Mouse (Mus musculus): ENCODE results near the gene Elovl1. TPM values are rescaled to one million over a fixed set of nuclear protein-coding genes. Genes with fewer than 3 reads are reported as not detected.

Elovl1 gene
- total and polyA plus RNA-seq, 3 experiments, result 45.9 to 110 (median 61.1) TPM

DNA sequence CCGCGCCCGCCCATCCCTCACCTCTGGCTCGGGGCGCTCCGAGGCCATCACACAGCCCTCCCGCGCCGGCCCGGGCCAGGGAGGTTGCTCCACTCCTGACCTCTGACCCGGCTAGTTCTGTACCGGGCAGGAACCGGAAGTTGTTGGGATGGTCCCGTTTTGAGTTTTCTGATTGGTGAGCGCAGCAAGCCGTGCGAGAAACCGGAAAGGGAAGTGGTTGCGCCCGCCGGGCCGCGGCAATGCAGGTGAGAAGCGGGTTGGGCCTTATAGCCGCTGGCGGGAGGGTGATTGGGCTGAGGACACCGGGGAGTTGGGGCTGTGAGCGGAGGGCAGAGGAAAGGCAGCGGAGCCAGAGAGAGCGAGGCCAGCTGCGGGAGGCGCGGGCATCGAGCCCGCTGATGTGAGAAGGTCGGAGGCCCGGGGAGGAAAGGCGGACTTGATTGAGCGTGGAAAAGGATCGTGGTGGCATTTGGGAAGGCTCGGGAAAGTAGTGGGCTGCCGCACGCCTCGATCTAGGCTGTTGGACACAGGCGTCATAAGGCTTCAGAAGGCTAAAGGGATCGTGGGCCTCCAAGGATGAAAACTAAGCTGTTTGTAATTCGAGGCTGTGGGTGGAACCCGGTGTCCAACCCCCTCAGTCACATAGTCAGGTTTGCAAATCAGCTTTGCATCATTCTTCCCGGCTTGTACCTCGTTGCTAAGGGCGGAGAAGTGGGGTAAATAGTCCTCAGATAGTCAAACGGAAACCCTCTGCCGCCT lies 18.6 kb upstream of the Elovl1 start, which contains the start of the genes Szt2 and Med8 (continued):
- peak; percentile 90 for TF ChIP-seq CHD2 (IDR thresholded peaks at IDR 0.05; ENCODE audit: low read length)
- no peak for TF ChIP-seq EP300 (IDR thresholded peaks at IDR 0.05; ENCODE audit: low read length)
- TF ChIP-seq TBP (conservative IDR thresholded peaks at IDR 0.05; ENCODE audit: low read depth, low read length), result peak; percentile 42; the same call in 1 of the 2 replicates
- peak; percentile 90 for TF ChIP-seq POLR2A (IDR thresholded peaks at IDR 0.05; ENCODE audit: low read depth, low read length)
- peak; percentile 57; the same call in 1 of the 2 replicates for TF ChIP-seq MYC (IDR thresholded peaks at IDR 0.05; ENCODE audit: low read depth, low read length)
- TF ChIP-seq IRF4 (IDR thresholded peaks at IDR 0.05; ENCODE audit: low read depth, low read length), result peak; percentile 5; the same call in 1 of the 2 replicates
- peak; percentile 80 for TF ChIP-seq NELFE (IDR thresholded peaks at IDR 0.05; ENCODE audit: low read depth, low read length)

DNA sequence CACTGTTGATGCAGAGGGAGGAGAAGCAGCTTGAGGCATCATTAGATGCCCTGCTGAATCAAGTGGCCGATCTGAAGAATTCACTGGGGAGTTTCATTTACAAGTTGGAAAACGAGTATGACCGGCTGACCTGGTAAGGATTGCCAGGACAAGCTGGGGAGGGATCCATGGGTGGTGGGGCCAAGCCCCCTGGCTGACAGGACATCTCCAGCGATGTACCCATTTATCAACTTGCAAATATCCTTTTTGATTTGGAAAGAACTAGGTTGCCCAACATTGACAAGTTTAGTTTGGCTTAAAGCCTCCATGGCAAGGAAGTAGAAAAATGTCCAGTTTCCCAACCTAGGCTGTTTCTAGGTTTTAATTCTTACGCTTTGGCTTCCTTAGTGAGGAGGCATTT lies 17.0 kb upstream of the Elovl1 start:
- Histone ChIP-seq H3K9ac (ENCODE audit: insufficient read depth, low read depth) (no peak overlapping the region), H3K4me2 (ENCODE audit: insufficient read depth, low read depth, poor library complexity, severe bottlenecking) (no peak overlapping the region), H3K27me3 (replicated peaks) (no peaks in the 10 kb centered on the region), H3K4me1 (ENCODE audit: control insufficient read depth in 1 of 2, insufficient read depth in 2 of 2) (peaks cover 11 to 29% of the 10 kb centered on the region in 2 experiments), H3K79me2 (replicated peaks; ENCODE audit: control insufficient read depth, extremely low read depth, insufficient read depth, poor library complexity, severe bottlenecking) (peaks cover 19% of the 10 kb centered on the region), H3K36me3 (replicated peaks in 1 of 2; ENCODE audit: control insufficient read depth in 1 of 2, insufficient read depth in 1 of 2, low read length in 1 of 2) (peaks cover 45 to 69% of the 10 kb centered on the region in 2 experiments), H3K9me3 (replicated peaks; ENCODE audit: low read length) (no peaks in the 10 kb centered on the region), H3K27ac (ENCODE audit: insufficient read depth, low read depth) (no peak overlapping the region), H3K4me3 (replicated peaks in 1 of 3; ENCODE audit: low read depth in 2 of 3, low read length in 2 of 3, poor library complexity in 1 of 3) (no peak overlapping the region)
- dilution Hi-C loops (cut with MboI; ENCODE audit: extremely low pct_ligation_motif_present, extremely low pct_unique_long_range_greater_than_20kb, low sequenced_read_pairs), result no loop called here
- in situ Hi-C loops (cut with MboI; ENCODE audit: low pct_ligation_motif_present, low pct_unique_long_range_greater_than_20kb, low sequenced_read_pairs), result no loop called here
- TF ChIP-seq CHD2 (IDR thresholded peaks at IDR 0.05; ENCODE audit: low read length), result no peak
- no peak for TF ChIP-seq MEF2A (IDR thresholded peaks at IDR 0.05; ENCODE audit: borderline replicate concordance, low read depth, low read length)
- no peak for TF ChIP-seq ELF1 (IDR thresholded peaks at IDR 0.05; ENCODE audit: low read depth, low read length)
- no peak for TF ChIP-seq BHLHE40 (IDR thresholded peaks at IDR 0.05; ENCODE audit: low read depth, low read length)
- TF ChIP-seq CTCF (conservative IDR thresholded peaks at IDR 0.05 in 1 of 2, IDR thresholded peaks at IDR 0.05 in 1 of 2; ENCODE audit: low read depth in 2 of 2, low read length in 2 of 2), result no peak
- no peak for TF ChIP-seq MAZ (IDR thresholded peaks at IDR 0.05; ENCODE audit: low read depth, low read length)
- no peak for TF ChIP-seq USF1 (IDR thresholded peaks at IDR 0.05; ENCODE audit: low read depth, low read length)
- TF ChIP-seq ETS1 (conservative IDR thresholded peaks at IDR 0.05; ENCODE audit: low read depth, low read length), result no peak
- TF ChIP-seq MYC (IDR thresholded peaks at IDR 0.05; ENCODE audit: low read depth, low read length), result no peak
- no peak for DNase-seq (ENCODE audit: extremely low read depth)

DNA sequence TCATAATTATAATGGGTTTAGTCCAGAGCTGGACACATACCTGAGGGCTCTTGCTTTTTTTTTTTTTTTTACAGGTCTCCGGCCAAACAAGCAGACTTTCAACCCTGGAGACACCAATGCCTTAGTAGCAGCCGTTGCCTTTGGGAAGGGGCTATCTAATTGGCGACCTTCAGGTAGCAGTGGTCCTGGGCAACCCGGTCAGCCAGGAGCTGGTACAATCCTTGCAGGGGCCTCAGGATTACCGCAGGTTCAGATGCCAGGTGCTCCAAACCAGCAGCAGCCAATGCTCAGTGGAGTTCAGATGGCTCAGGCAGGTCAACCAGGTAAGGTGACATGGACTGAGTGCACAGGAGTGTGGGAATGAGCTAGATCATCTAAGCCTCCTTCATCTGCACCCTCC lies 14.3 kb upstream of the Elovl1 start:
- H3K36me3 ChIP-seq (replicated peaks in 1 of 2; ENCODE audit: control insufficient read depth in 1 of 2, insufficient read depth in 1 of 2, low read length in 1 of 2), result peaks cover 66 to 81% of the 10 kb centered on the region in 2 experiments
- H3K9ac ChIP-seq (ENCODE audit: insufficient read depth, low read depth), result no peak overlapping the region
- DNase-seq (ENCODE audit: extremely low read depth), result no peak
- in situ Hi-C loops (cut with MboI; ENCODE audit: low pct_ligation_motif_present, low pct_unique_long_range_greater_than_20kb, low sequenced_read_pairs) (no loop called here), dilution Hi-C loops (cut with MboI; ENCODE audit: extremely low pct_ligation_motif_present, extremely low pct_unique_long_range_greater_than_20kb, low sequenced_read_pairs) (no loop called here)
- TF ChIP-seq USF1 (IDR thresholded peaks at IDR 0.05; ENCODE audit: low read depth, low read length), result no peak
- no peak for TF ChIP-seq MXI1 (IDR thresholded peaks at IDR 0.05; ENCODE audit: low read depth, low read length)
- TF ChIP-seq HCFC1 (IDR thresholded peaks at IDR 0.05; ENCODE audit: low read depth, low read length), result no peak
- TF ChIP-seq MYC (IDR thresholded peaks at IDR 0.05; ENCODE audit: low read depth, low read length), result no peak
- no peak for TF ChIP-seq UBTF (IDR thresholded peaks at IDR 0.05; ENCODE audit: low read depth, low read length)
- TF ChIP-seq NELFE (IDR thresholded peaks at IDR 0.05; ENCODE audit: low read depth, low read length), result no peak
- TF ChIP-seq JUN (IDR thresholded peaks at IDR 0.05; ENCODE audit: insufficient read depth, low read depth, low read length), result no peak
- no peak for TF ChIP-seq RCOR1 (conservative IDR thresholded peaks at IDR 0.05; ENCODE audit: low read depth, low read length)
- H3K79me2 ChIP-seq (replicated peaks; ENCODE audit: control insufficient read depth, extremely low read depth, insufficient read depth, poor library complexity, severe bottlenecking), result peaks cover 7% of the 10 kb centered on the region
- H3K27me3 ChIP-seq (replicated peaks), result no peaks in the 10 kb centered on the region
- no peaks in the 10 kb centered on the region for H3K9me3 ChIP-seq (replicated peaks; ENCODE audit: low read length)
- no peak overlapping the region for H3K27ac ChIP-seq (ENCODE audit: insufficient read depth, low read depth)
- peaks cover 6 to 14% of the 10 kb centered on the region in 2 experiments for H3K4me1 ChIP-seq (ENCODE audit: control insufficient read depth in 1 of 2, insufficient read depth in 2 of 2)
- no peak overlapping the region for H3K4me3 ChIP-seq (replicated peaks in 1 of 3; ENCODE audit: low read depth in 2 of 3, low read length in 2 of 3, poor library complexity in 1 of 3)
- no peak overlapping the region for H3K4me2 ChIP-seq (ENCODE audit: insufficient read depth, low read depth, poor library complexity, severe bottlenecking)
